Mouse (Mus musculus) liver, embryonic 11.5 days (tissue): Measurements from ENCODE around the gene Med16. TPM values are rescaled to one million over a fixed set of nuclear protein-coding genes. Genes with fewer than 3 reads are reported as not detected.
A peak's percentile ranks its signal among the peaks of the same experiment; 100 is the strongest.

Experiments used
- ATAC-seq: fragments of 200-750 bp; cut with Nextera tagmentation; replicated peaks from 2 replicates; pipeline ENCODE4 v1.8.0; 2017; ENCODE audit warnings: moderate number of reproducible peaks, mild to moderate bottlenecking, moderate TSS enrichment, moderate library complexity; ENCODE audit not compliant: low FRiP score
- DNase-seq: peaks from one replicate; pipeline ENCODE4 v3.0.0-alpha.2; 2017; ENCODE audit warnings: low spot score
- H3K27ac ChIP-seq: fragments of 300-500 bp; sonication (generic); 2 replicates; pipeline ENCODE4 v1.5.1; 2014; ENCODE audit warnings: mild to moderate bottlenecking, low read depth, low read length, control low read depth
- H3K27me3 ChIP-seq: fragments of 300-500 bp; sonication (generic); replicated peaks from 2 replicates; pipeline ENCODE4 v1.6.1; 2014; ENCODE audit warnings: low read length, mixed read lengths; ENCODE audit not compliant: control insufficient read depth, insufficient read depth
- H3K36me3 ChIP-seq: fragments of 300-500 bp; sonication (generic); 2 replicates; pipeline ENCODE4 v1.6.1; 2014; ENCODE audit warnings: mild to moderate bottlenecking, low read length, moderate library complexity, mixed read lengths; ENCODE audit not compliant: control insufficient read depth, insufficient read depth
- H3K4me1 ChIP-seq: fragments of 300-500 bp; sonication (generic); replicated peaks from 2 replicates; pipeline ENCODE4 v1.6.1; 2014; ENCODE audit warnings: low read length, mixed read lengths; ENCODE audit not compliant: control insufficient read depth, insufficient read depth
- H3K4me2 ChIP-seq: fragments of 300-500 bp; sonication (generic); 2 replicates; pipeline ENCODE4 v1.6.1; 2014; ENCODE audit warnings: mild to moderate bottlenecking, control low read depth, moderate library complexity
- H3K4me3 ChIP-seq: fragments of 300-500 bp; sonication (generic); 2 replicates; pipeline ENCODE4 v1.5.1; 2014; ENCODE audit warnings: low read depth, low read length, control low read depth
- H3K9ac ChIP-seq: fragments of 300-500 bp; sonication (generic); 2 replicates; pipeline ENCODE4 v1.6.1; 2014; ENCODE audit warnings: low read depth, low read length, control low read depth
- H3K9me3 ChIP-seq: fragments of 300-500 bp; sonication (generic); 2 replicates; pipeline ENCODE4 v1.6.1; 2016; ENCODE audit warnings: low read length, inconsistent platforms, mixed read lengths; ENCODE audit not compliant: control insufficient read depth
- WGBS: fragments of 180-500 bp; shearing (Covaris S2); extraction: QIAGEN DNeasy Blood & Tissue Kit; methylation state at CpG from one replicate; pipeline ENCODE4 v1.1.7; 2014; 5-methylcytosine and 5-hydroxymethylcytosine counted together
- polyA plus RNA-seq: library from polyadenylated mRNA; unstranded; fragments of >200 nt; fragmentation: Nextera tagmentation; extraction: Ambion mirVana; gene quantifications from 2 replicates; pipeline ENCODE4 v1.2.1, GENCODE M21; 2014

The Med16 gene
- polyA plus RNA-seq, 1 experiment from 2014 or later: 32.6 TPM

GRCm38 (mm10) chr10:79864351-79865188, 44.2 kb downstream of the Med16 start:
- 58% methylated on average over 10 of the region's 10 CpGs for WGBS
- Histone ChIP-seq H3K9ac (no peak overlapping the region), H3K27me3 (no peaks in the 10 kb centered on the region), H3K4me1 (no peaks in the 10 kb centered on the region; the same call in 1 of the 2 replicates), H3K27ac (no peak overlapping the region), H3K4me2 (no peak overlapping the region), H3K9me3 (no peaks in the 10 kb centered on the region), H3K36me3 (peaks cover 42% of the 10 kb centered on the region), H3K4me3 (no peak overlapping the region)
- DNase-seq (peak; percentile 34), ATAC-seq (peak; percentile 27)

GRCm38 (mm10) chr10:79862925-79863324, 45.8 kb downstream of the Med16 start:
- Histone ChIP-seq H3K36me3 (peaks cover 54% of the 10 kb centered on the region), H3K27me3 (no peaks in the 10 kb centered on the region), H3K9ac (no peak overlapping the region), H3K4me1 (peaks cover 3% of the 10 kb centered on the region), H3K9me3 (no peaks in the 10 kb centered on the region), H3K4me3 (no peak overlapping the region), H3K4me2 (no peak overlapping the region), H3K27ac (no peak overlapping the region)
- DNase-seq (no peak), ATAC-seq (no peak)
- 76% methylated on average over 10 of the region's 10 CpGs for WGBS

- Histone ChIP-seq H3K9me3 (no peaks in the 10 kb centered on the region), H3K4me3 (no peak overlapping the region), H3K27ac (no peak overlapping the region), H3K36me3 (peaks cover 59% of the 10 kb centered on the region), H3K27me3 (no peaks in the 10 kb centered on the region), H3K9ac (no peak overlapping the region), H3K4me1 (peaks cover 10% of the 10 kb centered on the region), H3K4me2 (no peak overlapping the region)
- ATAC-seq: no peak
- 92% methylated on average over 23 of the region's 23 CpGs for WGBS
- no peak for DNase-seq
These were observed 46.5 kb downstream of the Med16 start for GRCm38 (mm10) chr10:79862049-79862788.

- no peak overlapping the region for H3K4me2 ChIP-seq
- no peak for DNase-seq
- WGBS: 85% methylated on average over 25 of the region's 25 CpGs
- no peaks in the 10 kb centered on the region for H3K27me3 ChIP-seq
- H3K36me3 ChIP-seq: peaks cover 67% of the 10 kb centered on the region
- peaks cover 18% of the 10 kb centered on the region for H3K4me1 ChIP-seq
- H3K27ac ChIP-seq: no peak overlapping the region
- H3K9ac ChIP-seq: no peak overlapping the region
- ATAC-seq: no peak
- no peak overlapping the region for H3K4me3 ChIP-seq
- no peaks in the 10 kb centered on the region for H3K9me3 ChIP-seq
These were observed 47.3 kb downstream of the Med16 start for GRCm38 (mm10) chr10:79861230-79862048.

- 95% methylated on average over 26 of the region's 26 CpGs for WGBS
- H3K9ac ChIP-seq: no peak overlapping the region
- ATAC-seq: no peak
- H3K27ac ChIP-seq: no peak overlapping the region
- no peak for DNase-seq
- H3K4me3 ChIP-seq: no peak overlapping the region
- no peak overlapping the region for H3K4me2 ChIP-seq
- H3K36me3 ChIP-seq: peaks cover 75% of the 10 kb centered on the region
- H3K9me3 ChIP-seq: no peaks in the 10 kb centered on the region
- peaks cover 21% of the 10 kb centered on the region for H3K4me1 ChIP-seq
- no peaks in the 10 kb centered on the region for H3K27me3 ChIP-seq
These were observed 48.4 kb downstream of the Med16 start for GRCm38 (mm10) chr10:79860079-79860911.

DNA sequence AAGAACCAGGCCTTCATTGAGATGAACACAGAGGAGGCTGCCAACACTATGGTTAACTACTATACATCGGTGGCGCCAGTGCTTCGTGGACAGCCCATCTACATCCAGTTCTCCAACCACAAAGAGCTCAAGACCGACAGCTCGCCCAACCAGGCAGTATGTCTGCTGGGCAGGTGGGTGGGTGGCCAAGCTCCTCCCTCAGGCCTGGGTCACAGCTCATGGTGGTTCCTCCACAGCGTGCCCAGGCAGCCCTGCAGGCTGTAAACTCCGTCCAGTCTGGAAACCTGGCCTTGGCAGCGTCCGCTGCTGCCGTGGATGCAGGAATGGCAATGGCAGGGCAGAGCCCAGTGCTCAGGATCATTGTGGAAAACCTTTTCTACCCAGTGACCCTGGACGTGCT, 49.6 kb downstream of the Med16 start:
- Histone ChIP-seq H3K27me3 (no peaks in the 10 kb centered on the region), H3K9me3 (no peaks in the 10 kb centered on the region), H3K4me3 (no peak overlapping the region), H3K36me3 (peaks cover 71% of the 10 kb centered on the region), H3K9ac (no peak overlapping the region; the same call in 1 of the 2 replicates), H3K27ac (no peak overlapping the region), H3K4me1 (peaks cover 21% of the 10 kb centered on the region), H3K4me2 (no peak overlapping the region)
- no peak for DNase-seq
- ATAC-seq: no peak
- 86% methylated on average over 11 of the region's 11 CpGs for whole genome bisulfite sequencing

DNA sequence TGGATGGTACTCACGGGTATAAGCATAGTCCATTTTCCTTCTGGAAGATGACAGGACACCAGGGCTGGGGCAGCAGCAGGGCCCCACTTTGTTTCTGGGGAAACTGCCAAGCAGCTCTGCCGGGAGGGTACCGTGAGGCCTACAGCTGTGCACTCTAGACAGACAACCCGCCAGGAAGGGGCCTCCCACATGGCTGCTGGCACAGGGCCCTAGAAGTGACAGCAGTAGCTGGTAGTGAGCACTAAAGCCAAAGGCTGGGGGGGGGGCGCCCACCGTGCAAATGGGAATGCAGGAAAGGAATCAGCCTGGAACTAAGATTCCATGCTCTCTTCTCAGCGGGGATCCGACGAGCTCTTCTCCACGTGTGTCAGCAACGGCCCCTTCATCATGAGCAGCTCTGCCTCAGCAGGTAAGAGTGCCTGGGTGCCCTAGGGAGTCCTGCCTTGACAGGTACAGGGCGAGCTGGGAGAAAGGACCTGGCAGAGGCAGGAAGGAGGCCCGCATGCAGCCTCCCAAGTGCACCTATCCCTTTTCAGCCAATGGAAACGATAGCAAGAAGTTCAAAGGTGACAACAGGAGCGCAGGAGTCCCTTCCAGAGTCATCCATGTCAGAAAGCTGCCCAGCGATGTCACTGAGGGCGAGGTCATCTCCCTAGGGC, 50.2 kb downstream of the Med16 start:
- H3K36me3 ChIP-seq: peaks cover 71% of the 10 kb centered on the region
- WGBS: 72% methylated on average over 17 of the region's 17 CpGs
- no peak for ATAC-seq
- peaks cover 21% of the 10 kb centered on the region for H3K4me1 ChIP-seq
- no peak overlapping the region; the same call in 1 of the 2 replicates for H3K9ac ChIP-seq
- peak overlapping the region; percentile 99 for H3K4me2 ChIP-seq
- H3K4me3 ChIP-seq: peak overlapping the region; percentile 99; the same call in 1 of the 2 replicates
- no peaks in the 10 kb centered on the region for H3K27me3 ChIP-seq
- no peak overlapping the region for H3K27ac ChIP-seq
- DNase-seq: no peak
- no peaks in the 10 kb centered on the region for H3K9me3 ChIP-seq
